Mouse (Mus musculus): ENCODE data around the gene Ulk4. TPM values are rescaled to one million over a fixed set of nuclear protein-coding genes. Genes with fewer than 3 reads are reported as not detected.
A peak's percentile ranks its signal among the peaks of the same experiment; 100 is the strongest.

The Ulk4 gene
- total and polyA plus RNA-seq, 3 experiments, result 26.6 to 31.1 TPM; not detected in 1

- Histone ChIP-seq H3K27ac (ENCODE audit: control insufficient read depth, low read depth, low read length) (peak overlapping the region; percentile 18; the same call in 1 of the 2 replicates), H3K9me3 (replicated peaks; ENCODE audit: insufficient read depth, low read length) (no peaks in the 10 kb centered on the region), H3K4me3 (ENCODE audit: control insufficient read depth in 1 of 2, insufficient read depth in 1 of 2, low read depth in 2 of 2, low read length in 2 of 2) (no peak overlapping the region), H3K4me1 (ENCODE audit: control insufficient read depth in 1 of 2, insufficient read depth in 2 of 2, low read length in 2 of 2) (peaks cover 6 to 13% of the 10 kb centered on the region in 2 experiments), H3K36me3 (ENCODE audit: control insufficient read depth in 1 of 2, insufficient read depth in 2 of 2, low read length in 2 of 2) (peaks cover 0 to 9% of the 10 kb centered on the region in 2 experiments; a peak in 2 of 4 replicates), H3K79me2 (ENCODE audit: control insufficient read depth, insufficient read depth, low read length, poor library complexity) (peaks cover 16% of the 10 kb centered on the region), H3K27me3 (ENCODE audit: control insufficient read depth in 1 of 2, insufficient read depth in 2 of 2, low read length in 2 of 2) (no peaks in the 10 kb centered on the region), H3K9ac (ENCODE audit: control insufficient read depth, low read depth, low read length, poor library complexity, severe bottlenecking) (no peak overlapping the region)
- TF ChIP-seq USF1 (IDR thresholded peaks at IDR 0.05; ENCODE audit: low read depth, low read length), result 0 out of 2 replicates have a peak, but pooled peaks have one; percentile 33
- TF ChIP-seq NRF1 (IDR thresholded peaks at IDR 0.05; ENCODE audit: insufficient read depth, low read depth, low read length, poor library complexity, severe bottlenecking), result no peak
- TF ChIP-seq POLR2AphosphoS5 (IDR thresholded peaks at IDR 0.05; ENCODE audit: borderline replicate concordance, low read depth, low read length), result no peak
- 0 out of 2 replicates have a peak, but pooled peaks have one; percentile 41 for TF ChIP-seq ZNF384 (IDR thresholded peaks at IDR 0.05; ENCODE audit: low read depth, low read length)
- no peak for DNase-seq (ENCODE audit: low read depth, low spot score)
Measured at GRCm38 (mm10) chr9:121316621-121317405, 39.8 kb upstream of the Ulk4 start.

- Histone ChIP-seq H3K4me3 (ENCODE audit: control insufficient read depth in 1 of 2, insufficient read depth in 1 of 2, low read depth in 2 of 2, low read length in 2 of 2) (no peak overlapping the region), H3K27ac (ENCODE audit: control insufficient read depth, low read depth, low read length) (no peak overlapping the region), H3K79me2 (ENCODE audit: control insufficient read depth, insufficient read depth, low read length, poor library complexity) (peaks cover 16% of the 10 kb centered on the region), H3K4me1 (ENCODE audit: control insufficient read depth in 1 of 2, insufficient read depth in 2 of 2, low read length in 2 of 2) (peaks cover 6 to 13% of the 10 kb centered on the region in 2 experiments), H3K36me3 (ENCODE audit: control insufficient read depth in 1 of 2, insufficient read depth in 2 of 2, low read length in 2 of 2) (peaks cover 0 to 9% of the 10 kb centered on the region in 2 experiments; a peak in 2 of 4 replicates), H3K27me3 (ENCODE audit: control insufficient read depth in 1 of 2, insufficient read depth in 2 of 2, low read length in 2 of 2) (no peaks in the 10 kb centered on the region), H3K9me3 (replicated peaks; ENCODE audit: insufficient read depth, low read length) (no peaks in the 10 kb centered on the region), H3K9ac (ENCODE audit: control insufficient read depth, low read depth, low read length, poor library complexity, severe bottlenecking) (no peak overlapping the region)
- TF ChIP-seq HCFC1 (IDR thresholded peaks at IDR 0.05; ENCODE audit: low read depth, low read length) (no peak), ZNF384 (IDR thresholded peaks at IDR 0.05; ENCODE audit: low read depth, low read length) (no peak)
- no peak for DNase-seq (ENCODE audit: low read depth, low spot score)
Measured at GRCm38 (mm10) chr9:121315901-121316595, 39.1 kb upstream of the Ulk4 start.

GRCm38 (mm10) chr9:121314541-121315152 is 37.6 kb upstream of the Ulk4 start:
- H3K4me1 ChIP-seq (ENCODE audit: control insufficient read depth in 1 of 2, insufficient read depth in 2 of 2, low read length in 2 of 2), result peaks cover 6 to 8% of the 10 kb centered on the region in 2 experiments
- H3K9me3 ChIP-seq (replicated peaks; ENCODE audit: insufficient read depth, low read length), result no peaks in the 10 kb centered on the region
- TF ChIP-seq SMC3 (IDR thresholded peaks at IDR 0.05; ENCODE audit: low read depth, low read length) (no peak), NELFE (IDR thresholded peaks at IDR 0.05; ENCODE audit: low read depth, low read length) (no peak), UBTF (IDR thresholded peaks at IDR 0.05; ENCODE audit: borderline replicate concordance, insufficient read depth, low read depth, low read length) (no peak), USF1 (IDR thresholded peaks at IDR 0.05; ENCODE audit: low read depth, low read length) (no peak), NRF1 (IDR thresholded peaks at IDR 0.05; ENCODE audit: insufficient read depth, low read depth, low read length, poor library complexity, severe bottlenecking) (no peak), EP300 (IDR thresholded peaks at IDR 0.05; ENCODE audit: low read depth in 1 of 2, low read length in 2 of 2) (peak in 1 of 2 experiments; percentile 27; a peak in 1 of 4 replicates), ZC3H11A (IDR thresholded peaks at IDR 0.05; ENCODE audit: low read depth, low read length) (no peak), ZMIZ1 (IDR thresholded peaks at IDR 0.05; ENCODE audit: low read depth, low read length) (no peak), E2F4 (IDR thresholded peaks at IDR 0.05; ENCODE audit: borderline replicate concordance, low read depth, low read length) (no peak), ETS1 (IDR thresholded peaks at IDR 0.05; ENCODE audit: low read depth, low read length) (peak; percentile 68; the same call in 1 of the 2 replicates), USF2 (IDR thresholded peaks at IDR 0.05; ENCODE audit: borderline replicate concordance in 1 of 2, insufficient read depth in 1 of 2, low read depth in 1 of 2, low read length in 2 of 2) (no peak), CHD1 (IDR thresholded peaks at IDR 0.05; ENCODE audit: low read depth, low read length) (no peak), ELF1 (IDR thresholded peaks at IDR 0.05; ENCODE audit: low read depth, low read length) (peak; percentile 55), ZNF384 (IDR thresholded peaks at IDR 0.05; ENCODE audit: low read depth, low read length) (no peak), HCFC1 (IDR thresholded peaks at IDR 0.05; ENCODE audit: low read depth, low read length) (no peak), POLR2A (IDR thresholded peaks at IDR 0.05; ENCODE audit: control insufficient read depth in 1 of 2, insufficient read depth in 1 of 2, low read depth in 1 of 2, low read length in 2 of 2, poor library complexity in 1 of 2) (no peak), BHLHE40 (IDR thresholded peaks at IDR 0.05; ENCODE audit: borderline replicate concordance, low read depth, low read length) (no peak), JUND (IDR thresholded peaks at IDR 0.05; ENCODE audit: low read depth, low read length) (no peak)

More at GRCm38 (mm10) chr9:121314541-121315152, 37.6 kb upstream of the Ulk4 start:
- Histone ChIP-seq H3K27ac (ENCODE audit: control insufficient read depth, low read depth, low read length) (peak overlapping the region; percentile 62), H3K9ac (ENCODE audit: control insufficient read depth, low read depth, low read length, poor library complexity, severe bottlenecking) (peak overlapping the region; percentile 54), H3K36me3 (ENCODE audit: control insufficient read depth in 1 of 2, insufficient read depth in 2 of 2, low read length in 2 of 2) (peaks cover 0 to 9% of the 10 kb centered on the region in 2 experiments; a peak in 2 of 4 replicates), H3K4me3 (ENCODE audit: control insufficient read depth in 1 of 2, insufficient read depth in 1 of 2, low read depth in 2 of 2, low read length in 2 of 2) (peak overlapping the region; percentile 43 to 45), H3K79me2 (ENCODE audit: control insufficient read depth, insufficient read depth, low read length, poor library complexity) (peaks cover 13% of the 10 kb centered on the region), H3K27me3 (ENCODE audit: control insufficient read depth in 1 of 2, insufficient read depth in 2 of 2, low read length in 2 of 2) (no peaks in the 10 kb centered on the region)
- peak; percentile 74 for DNase-seq (ENCODE audit: low read depth, low spot score)
